Mouse (Mus musculus): ENCODE data around the gene Hist1h3f.

Gene Hist1h3f

DNA sequence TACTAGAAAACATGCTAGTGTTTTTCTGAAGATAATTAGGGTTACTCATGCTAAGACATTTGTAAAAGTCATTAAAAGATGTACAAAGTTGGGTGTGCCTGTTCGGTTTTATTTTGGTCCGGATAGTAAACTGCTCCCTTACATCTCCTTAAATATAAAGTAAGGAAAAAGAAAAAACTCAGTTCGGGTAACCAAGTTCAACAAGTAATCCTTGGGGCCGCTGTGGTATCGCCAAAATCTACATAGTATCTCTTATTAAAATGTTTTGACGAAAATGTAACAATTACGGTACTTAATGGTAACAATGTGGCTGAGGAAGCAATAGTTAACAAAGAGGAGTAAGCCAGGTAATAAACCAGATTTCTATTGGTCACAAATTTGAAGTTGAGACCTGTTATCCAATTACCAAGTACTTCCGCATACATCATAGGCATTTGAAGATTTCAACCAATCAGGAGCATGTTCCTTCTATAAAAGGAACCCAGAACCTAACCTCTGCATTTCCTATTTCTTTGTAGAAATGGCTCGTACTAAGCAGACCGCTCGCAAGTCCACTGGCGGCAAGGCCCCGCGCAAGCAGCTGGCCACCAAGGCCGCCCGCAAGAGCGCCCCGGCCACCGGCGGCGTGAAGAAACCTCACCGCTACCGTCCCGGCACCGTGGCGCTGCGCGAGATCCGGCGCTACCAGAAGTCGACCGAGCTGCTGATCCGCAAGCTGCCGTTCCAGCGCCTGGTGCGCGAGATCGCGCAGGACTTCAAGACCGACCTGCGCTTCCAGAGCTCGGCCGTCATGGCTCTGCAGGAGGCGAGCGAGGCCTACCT lies at the start of gene Hist1h3f:
Gene Hist1h3f, plus strand, starts transcription at position 88 of the 822 bp plus-strand sequence.
- DNase-seq (ENCODE audit: low read depth) = peak; percentile 97

DNA sequence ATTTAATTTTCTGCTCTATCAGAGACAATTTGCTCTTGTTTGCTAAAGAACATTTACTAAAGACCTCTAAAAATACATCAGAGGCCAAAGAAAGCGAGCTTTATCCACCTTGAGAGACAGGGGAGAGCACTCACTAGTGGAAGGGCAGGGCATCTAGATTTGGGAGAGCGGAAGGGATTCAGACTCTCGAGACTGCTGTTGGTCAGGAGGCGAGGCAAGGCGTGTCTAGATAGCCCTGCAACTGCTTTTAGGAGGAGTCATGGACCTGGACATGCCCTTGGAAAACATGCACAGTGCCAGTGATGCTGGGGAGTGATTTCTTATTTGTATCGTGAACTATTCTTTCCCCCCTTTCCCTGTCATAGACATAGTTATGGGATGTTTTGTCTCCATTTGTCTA lies 48.3 kb upstream of the Hist1h3f start:
- no peak for DNase-seq (ENCODE audit: low read depth)

DNA sequence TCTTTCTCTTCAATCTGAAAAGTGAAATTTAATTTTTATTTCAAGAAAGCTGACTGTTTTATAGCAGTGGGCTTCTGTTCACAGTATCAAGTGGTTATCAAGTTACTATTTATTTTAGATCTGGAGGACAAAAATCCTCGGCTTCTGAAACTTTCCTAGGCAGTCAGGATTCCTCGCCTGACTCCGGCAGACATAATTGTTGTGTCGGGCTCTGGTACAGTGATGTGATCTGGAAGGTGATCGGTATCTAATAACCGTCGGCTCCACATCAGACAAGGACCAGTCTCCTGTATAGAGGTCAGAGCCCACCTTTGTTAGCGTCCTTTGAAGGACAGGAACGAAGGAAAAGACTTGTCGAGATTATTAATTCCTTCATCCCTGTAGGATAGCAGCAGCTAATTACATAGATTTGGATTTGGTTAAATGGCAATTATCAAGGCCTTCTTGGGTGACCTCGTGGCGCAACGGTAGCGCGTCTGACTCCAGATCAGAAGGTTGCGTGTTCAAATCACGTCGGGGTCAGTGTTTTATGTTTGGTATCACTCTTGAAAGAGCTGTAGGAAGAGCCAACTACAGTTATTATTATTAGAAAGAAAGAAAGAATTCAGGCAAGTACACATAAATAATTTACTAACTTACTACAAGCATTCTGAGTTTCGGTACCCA lies 46.1 kb upstream of the Hist1h3f start:
- no peak for DNase-seq (ENCODE audit: low read depth)

- DNase-seq (ENCODE audit: low read depth) = no peak
These were observed 45.2 kb upstream of the Hist1h3f start for GRCm38 (mm10) chr13:23498653-23499052.

DNA sequence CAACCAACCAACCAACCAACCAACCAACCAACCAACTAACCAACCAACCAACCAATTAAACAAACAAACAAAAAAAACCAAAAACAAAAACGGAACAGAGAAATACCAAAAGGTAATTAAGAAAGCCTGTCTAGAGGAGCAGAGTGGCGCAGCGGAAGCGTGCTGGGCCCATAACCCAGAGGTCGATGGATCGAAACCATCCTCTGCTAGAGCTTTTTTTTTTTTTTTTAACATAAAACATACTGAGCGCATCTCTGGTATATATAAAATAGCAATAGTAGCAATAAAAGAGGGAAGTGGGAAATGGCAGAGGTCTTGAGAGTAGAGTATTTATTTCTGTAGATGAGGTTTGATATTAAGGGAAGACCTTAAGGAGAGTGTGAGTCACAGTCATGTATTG lies 43.9 kb upstream of the Hist1h3f start:
- no peak for DNase-seq (ENCODE audit: low read depth)

DNA sequence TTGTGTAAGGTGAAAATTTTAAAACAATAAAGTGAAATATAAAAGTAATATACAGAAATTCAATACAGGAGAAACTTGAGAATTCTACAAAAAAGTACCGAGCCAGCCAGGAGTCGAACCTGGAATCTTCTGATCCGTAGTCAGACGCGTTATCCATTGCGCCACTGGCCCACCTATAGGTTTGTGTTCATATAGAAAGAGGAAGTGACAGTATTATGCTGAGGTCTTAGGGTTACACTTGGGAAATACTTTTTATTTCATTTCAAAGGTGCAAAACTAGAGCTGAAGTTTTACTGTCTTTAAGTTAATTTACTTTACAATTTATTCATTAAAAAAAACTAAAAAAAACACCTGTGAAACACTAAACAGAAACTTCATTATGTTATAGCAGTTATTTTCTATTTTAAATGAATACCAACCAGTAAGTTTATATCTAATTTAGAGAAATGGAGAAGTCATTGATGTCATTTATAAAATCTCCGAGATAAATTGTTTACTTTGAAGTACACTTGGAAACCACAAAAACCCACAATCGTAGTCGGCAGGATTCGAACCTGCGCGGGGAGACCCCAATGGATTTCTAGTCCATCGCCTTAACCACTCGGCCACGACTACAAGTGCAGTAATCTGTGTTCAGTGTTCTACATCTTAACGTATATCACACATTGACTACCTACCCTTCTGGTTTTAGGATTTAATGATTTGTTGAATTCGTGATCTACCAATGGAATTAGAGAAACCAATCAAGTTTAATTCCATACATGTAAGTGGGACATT lies 43.2 kb upstream of the Hist1h3f start:
- peak; percentile 69 for DNase-seq (ENCODE audit: low read depth)

DNA sequence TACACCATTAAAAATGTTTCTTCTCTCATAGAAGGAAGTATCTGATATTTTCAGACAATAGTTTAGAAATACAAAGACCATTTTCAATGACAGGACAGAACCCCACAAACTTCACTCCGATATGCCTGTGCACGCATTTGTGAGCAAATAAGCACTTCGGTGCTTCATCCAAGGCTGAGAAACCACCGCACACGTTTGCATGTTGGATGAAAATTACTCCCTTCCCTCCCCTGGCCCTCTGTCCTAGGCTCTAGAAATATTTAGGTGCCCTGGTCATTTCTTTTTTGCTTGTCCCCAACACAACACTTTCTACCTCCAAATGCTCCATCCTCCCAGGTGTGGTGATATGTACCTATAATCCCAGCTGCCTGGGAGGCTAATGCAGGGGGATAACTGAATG lies 42.3 kb upstream of the Hist1h3f start:
- no peak for DNase-seq (ENCODE audit: low read depth)

DNA sequence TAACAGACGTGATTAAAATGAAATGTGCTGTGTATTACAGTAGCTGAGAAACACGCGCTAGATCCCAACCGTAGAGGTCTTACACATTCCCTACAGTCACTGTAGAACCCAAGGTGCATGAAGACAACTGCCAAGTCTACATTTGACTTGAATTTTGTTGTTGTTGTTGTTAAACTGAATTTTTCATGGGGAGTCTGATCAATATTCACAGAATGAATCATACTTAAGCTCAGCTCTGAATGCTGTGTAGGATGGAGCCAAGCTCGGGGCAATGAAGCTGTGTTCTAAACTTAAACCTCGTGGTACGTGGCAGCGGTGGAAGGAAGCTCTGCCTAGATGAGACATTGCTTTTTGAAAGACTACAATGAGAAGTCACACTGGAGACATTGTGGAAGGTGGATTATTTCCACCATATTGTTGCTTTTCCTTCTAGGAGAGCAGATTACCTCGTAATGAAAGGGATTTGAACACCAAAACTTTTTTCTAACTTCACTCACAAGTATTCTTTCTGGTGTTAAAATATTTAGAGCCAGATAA lies 41.8 kb upstream of the Hist1h3f start:
- no peak for DNase-seq (ENCODE audit: low read depth)

- DNase-seq (ENCODE audit: low read depth) = no peak
These were observed 40.9 kb upstream of the Hist1h3f start for GRCm38 (mm10) chr13:23502916-23503315.

DNA sequence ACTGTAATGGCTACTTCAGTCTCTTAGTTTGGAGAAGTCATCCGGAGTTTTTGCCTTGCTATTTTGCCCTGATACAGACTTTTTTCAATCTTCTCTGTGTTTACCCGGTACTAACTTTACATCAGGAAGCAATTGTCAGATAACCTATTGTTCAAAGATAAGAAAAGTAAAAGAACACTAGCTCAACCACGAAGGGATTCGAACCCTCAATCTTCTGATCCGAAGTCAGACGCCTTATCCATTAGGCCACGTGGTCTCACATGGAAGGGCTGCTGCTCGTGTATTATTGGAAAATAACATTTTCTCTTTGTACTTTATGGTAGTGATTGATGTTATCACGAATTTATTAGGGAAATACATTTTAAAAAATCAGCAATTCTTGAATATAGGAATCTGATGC lies 40.1 kb upstream of the Hist1h3f start:
- DNase-seq (ENCODE audit: low read depth) = peak; percentile 73

- no peak for DNase-seq (ENCODE audit: low read depth)
These were observed 38.0 kb upstream of the Hist1h3f start for GRCm38 (mm10) chr13:23505662-23506345.

DNA sequence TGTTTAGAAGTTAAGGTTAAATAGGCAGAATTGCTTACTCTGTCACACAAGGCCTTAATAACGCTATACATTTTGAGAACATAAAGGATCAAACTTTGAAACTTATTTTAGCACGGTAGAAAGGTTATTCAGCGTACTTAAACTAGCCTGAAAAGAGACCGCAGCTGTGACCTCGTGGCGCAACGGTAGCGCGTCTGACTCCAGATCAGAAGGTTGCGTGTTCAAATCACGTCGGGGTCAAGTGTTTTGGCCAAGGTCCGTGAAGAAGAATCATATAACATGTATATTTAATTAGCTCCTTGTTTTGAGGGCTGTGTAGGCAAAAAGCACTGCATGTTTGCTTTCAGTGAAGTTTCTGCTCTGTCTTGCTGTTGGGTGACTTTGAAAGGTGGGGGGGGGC lies 37.5 kb upstream of the Hist1h3f start:
- DNase-seq (ENCODE audit: low read depth) = peak; percentile 64

DNA sequence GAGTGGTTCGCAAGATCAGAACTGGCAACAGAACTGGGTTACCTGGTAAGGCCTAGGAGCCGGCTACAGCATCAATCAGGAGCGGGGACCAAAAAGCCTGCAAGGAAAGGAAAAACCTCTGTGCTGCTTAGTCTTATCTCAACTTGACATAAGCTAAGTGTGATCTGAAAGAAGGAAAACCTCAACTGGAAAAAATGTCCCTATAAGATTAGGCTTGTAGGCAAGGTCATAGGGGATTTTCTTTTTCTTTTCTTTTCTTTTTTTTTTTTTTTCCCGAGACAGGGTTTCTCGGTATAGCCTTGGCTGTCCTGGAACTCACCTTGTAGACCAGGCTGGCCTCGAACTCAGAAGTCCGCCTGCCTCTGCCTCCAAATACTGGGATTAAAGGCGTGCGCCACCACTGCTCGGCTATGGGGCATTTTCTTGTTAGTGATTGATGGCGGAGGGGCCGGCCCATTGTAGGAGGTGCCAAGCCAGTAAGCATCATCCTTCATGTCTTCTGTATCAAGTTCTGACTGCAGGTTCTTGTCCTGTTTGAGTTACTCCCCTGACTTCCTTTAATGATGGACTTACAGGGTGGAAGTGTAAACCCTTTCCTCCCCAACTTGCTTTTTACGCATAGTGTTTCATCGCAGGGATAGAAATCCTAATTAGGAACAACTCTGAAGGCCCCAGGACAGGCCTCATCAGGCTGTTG lies 36.9 kb upstream of the Hist1h3f start:
- no peak for DNase-seq (ENCODE audit: low read depth)

GRCm38 (mm10) chr13:23510127-23510526 lies 33.7 kb upstream of the Hist1h3f start:
- no peak for DNase-seq (ENCODE audit: low read depth)

DNA sequence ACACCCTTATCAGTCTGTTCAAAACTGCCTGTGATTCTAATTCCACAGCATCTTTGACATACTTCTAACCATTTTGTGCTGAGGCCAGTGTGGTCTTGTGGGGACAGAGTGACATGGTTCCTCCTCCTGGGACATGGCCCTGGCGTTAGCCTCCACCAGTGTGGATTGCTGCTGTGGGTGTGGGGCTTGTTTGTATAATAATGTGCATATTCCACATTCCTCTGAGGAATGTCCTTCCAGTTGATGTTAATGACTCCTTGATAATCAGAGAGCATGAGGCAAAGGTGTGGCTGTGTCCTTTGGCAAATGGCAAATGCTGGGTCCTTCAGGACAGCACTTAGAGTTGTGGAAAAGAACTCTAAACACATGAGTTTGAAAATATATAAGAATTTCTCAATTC lies 30.3 kb upstream of the Hist1h3f start:
- DNase-seq (ENCODE audit: low read depth) = no peak

DNA sequence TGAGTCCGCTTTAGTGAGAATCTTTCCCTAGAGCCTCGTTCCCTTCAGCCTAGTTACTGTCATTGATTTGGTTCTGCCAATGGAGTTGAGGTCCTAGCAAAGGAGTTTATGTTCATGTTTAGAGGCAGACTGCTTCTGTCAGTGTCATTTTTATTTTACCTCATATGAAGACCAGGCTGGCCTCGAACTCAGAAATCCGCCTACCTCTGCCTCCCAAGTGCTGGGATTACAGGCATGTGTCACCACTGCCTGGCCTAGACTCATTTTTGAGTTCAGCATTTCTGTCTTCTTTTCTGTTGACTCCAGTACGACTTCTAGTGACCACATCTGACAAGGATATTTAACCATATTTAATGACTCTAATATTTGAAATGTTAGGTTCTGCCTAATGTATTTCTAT lies 28.6 kb upstream of the Hist1h3f start:
- DNase-seq (ENCODE audit: low read depth) = no peak

- no peak for DNase-seq (ENCODE audit: low read depth)
These were observed 27.8 kb upstream of the Hist1h3f start for GRCm38 (mm10) chr13:23515826-23516620.

DNA sequence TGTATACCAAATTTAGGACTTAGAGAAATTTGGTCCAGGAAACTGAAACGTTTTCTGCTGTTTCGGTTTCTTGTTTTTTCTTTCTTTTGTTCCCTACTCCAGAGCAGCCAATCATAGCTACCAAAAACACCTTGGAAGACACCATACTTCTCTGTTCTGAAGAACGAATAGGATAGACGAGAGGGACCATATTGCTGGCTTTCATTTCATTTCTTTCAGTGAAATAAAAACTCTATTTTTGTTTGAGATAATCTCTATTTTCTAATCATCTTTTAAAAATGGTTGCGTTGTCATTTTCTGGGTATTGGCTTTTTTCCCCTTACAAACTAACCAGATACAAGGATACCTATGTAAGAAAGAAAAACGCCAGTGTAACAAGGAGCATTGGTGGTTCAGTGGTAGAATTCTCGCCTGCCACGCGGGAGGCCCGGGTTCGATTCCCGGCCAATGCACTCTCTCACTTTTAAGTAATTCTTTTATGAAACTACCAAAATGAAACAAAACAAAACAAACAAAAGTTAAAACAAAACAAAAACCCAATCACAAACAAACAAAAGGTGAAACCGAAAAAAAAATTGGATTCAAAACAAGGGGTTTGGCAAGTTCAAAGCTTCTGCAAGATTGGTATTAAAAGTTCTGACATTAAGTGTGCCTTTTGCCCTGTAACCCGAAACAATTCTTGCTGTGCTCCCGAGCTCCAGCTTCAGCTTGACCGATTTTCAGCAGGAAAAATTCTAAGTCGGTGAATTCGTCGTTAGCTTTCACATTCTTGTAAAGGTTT lies 26.8 kb upstream of the Hist1h3f start:
- peak; percentile 94 for DNase-seq (ENCODE audit: low read depth)

GRCm38 (mm10) chr13:23517603-23518294 lies 26.1 kb upstream of the Hist1h3f start:
- DNase-seq (ENCODE audit: low read depth) = peak; percentile 92
